Comparison of ENCODE assay signal across 8 mouse cellular contexts in genomic region chr19:47578581-47579224, GRCm38 (mm10). TPM values are rescaled to one million over a fixed set of nuclear protein-coding genes. Genes with fewer than 3 reads are reported as not detected.
DNase-seq lines count a peak whose midpoint lies in the region; ATAC-seq and TF ChIP-seq lines count a peak whose summit lies in the region.

No protein-coding gene starts in this region.

- peak in 1 of 2 experiments; percentile 28 for DNase-seq in cerebellum, adult 2 months
- peak; percentile 66 for DNase-seq in ES-CJ7 (ENCODE audit: low read depth, low spot score)
- DNase-seq in kidney, postnatal 0 days (ENCODE audit: low spot score): no peak
- peak; percentile 11 for DNase-seq in mesoderm, embryonic 11.5 days (ENCODE audit: low read depth, low spot score)
- DNase-seq in ovary, adult 18-20 months (ENCODE audit: low spot score): no peak
- no peak for DNase-seq in Muller cell, postnatal 12 days (ENCODE audit: inconsistent ontology term)

- no peak for TF ChIP-seq POLR2A in cerebellum, adult 2 months (IDR thresholded peaks at IDR 0.05; ENCODE audit: borderline replicate concordance, insufficient read depth, low read length)

- H3K9me3 ChIP-seq in forebrain, embryonic 16.5 days (ENCODE audit: control insufficient read depth, low read length): no peaks in the 10 kb centered on the region
- H3K9me3 ChIP-seq in kidney, postnatal 0 days (replicated peaks; ENCODE audit: low read length): no peaks in the 10 kb centered on the region

- 28% methylated on average over 13 of the region's 13 CpGs for WGBS in cerebellum, adult 2 months
- 21% methylated on average over 13 of the region's 13 CpGs for WGBS in forebrain, embryonic 16.5 days
- 9% methylated on average over 13 of the region's 13 CpGs for WGBS in kidney, postnatal 0 days

- H3K27ac ChIP-seq in cerebellum, adult 2 months (ENCODE audit: insufficient read depth, low read length): peak overlapping the region; percentile 27; the same call in 1 of the 2 replicates
- peak overlapping the region; percentile 88 for H3K27ac ChIP-seq in forebrain, embryonic 16.5 days (ENCODE audit: low read length)
- peak overlapping the region; percentile 98 for H3K27ac ChIP-seq in kidney, postnatal 0 days

- no peaks in the 10 kb centered on the region for H3K36me3 ChIP-seq in forebrain, embryonic 16.5 days (ENCODE audit: control insufficient read depth, insufficient read depth)
- H3K36me3 ChIP-seq in kidney, postnatal 0 days (ENCODE audit: insufficient read depth, low read length): no peaks in the 10 kb centered on the region

- no peaks in the 10 kb centered on the region for H3K27me3 ChIP-seq in cerebellum, adult 2 months (ENCODE audit: control insufficient read depth, insufficient read depth, low read length)
- no peaks in the 10 kb centered on the region for H3K27me3 ChIP-seq in forebrain, embryonic 16.5 days (replicated peaks; ENCODE audit: control insufficient read depth, insufficient read depth, low read length)
- no peaks in the 10 kb centered on the region for H3K27me3 ChIP-seq in kidney, postnatal 0 days (ENCODE audit: insufficient read depth, low read length)

- H3K4me2 ChIP-seq in forebrain, embryonic 16.5 days (ENCODE audit: low read length): peak overlapping the region; percentile 56
- H3K4me2 ChIP-seq in kidney, postnatal 0 days (ENCODE audit: low read length): peak overlapping the region; percentile 72

- TF ChIP-seq CTCF in cerebellum, adult 2 months (IDR thresholded peaks at IDR 0.05; ENCODE audit: borderline replicate concordance, insufficient read depth, low read depth, low read length): no peak
- TF ChIP-seq CTCF in kidney, postnatal 0 days (IDR thresholded peaks at IDR 0.05; ENCODE audit: low read depth): no peak

- no peak for ATAC-seq in cerebellum, adult (ENCODE audit: insufficient number of reproducible peaks, low FRiP score, low TSS enrichment)
- no peak for ATAC-seq in forebrain, embryonic 16.5 days
- ATAC-seq in kidney, postnatal 0 days (replicated peaks; ENCODE audit: low FRiP score, low read depth): no peak

- peak overlapping the region; percentile 76 for H3K4me3 ChIP-seq in cerebellum, adult 2 months (replicated peaks; ENCODE audit: insufficient read depth, low read depth, low read length)
- peak overlapping the region; percentile 86 for H3K4me3 ChIP-seq in forebrain, embryonic 16.5 days (replicated peaks; ENCODE audit: low read length)
- peak overlapping the region; percentile 86 for H3K4me3 ChIP-seq in kidney, postnatal 0 days (replicated peaks; ENCODE audit: low read depth, low read length)

- peak overlapping the region; percentile 91 for H3K9ac ChIP-seq in forebrain, embryonic 16.5 days (replicated peaks; ENCODE audit: low read depth, low read length)
- peak overlapping the region; percentile 99 for H3K9ac ChIP-seq in kidney, postnatal 0 days (ENCODE audit: low read depth, low read length)

- no peaks in the 10 kb centered on the region; the same call in 1 of the 2 replicates for H3K4me1 ChIP-seq in cerebellum, adult 2 months (ENCODE audit: control insufficient read depth, insufficient read depth, low read length)
- peaks cover 18% of the 10 kb centered on the region for H3K4me1 ChIP-seq in forebrain, embryonic 16.5 days (replicated peaks; ENCODE audit: control insufficient read depth, insufficient read depth, low read length)
- H3K4me1 ChIP-seq in kidney, postnatal 0 days (replicated peaks; ENCODE audit: insufficient read depth, low read length): peaks cover 10% of the 10 kb centered on the region

RNA-seq across cellular contexts. Expression of gene Slk, which starts 0.8 kb away (rescaled TPM):
- polyA plus RNA-seq in cerebellum, adult 2 months (2012; rRNA removed): 33.8 and 38.7 TPM in 2 replicates
- 7.5 and 7.8 TPM in 2 replicates for polyA plus RNA-seq in forebrain, embryonic 16.5 days (2015; fragmentation: Nextera tagmentation; extraction: Ambion mirVana)
- 12.5 and 14.6 TPM in 2 replicates for polyA plus RNA-seq in kidney, postnatal 0 days (2015; fragmentation: Nextera tagmentation; extraction: Ambion mirVana)

RNA-seq across cellular contexts. Expression of gene Stn1, which starts 41.4 kb away (rescaled TPM):
- polyA plus RNA-seq in cerebellum, adult 2 months (2012; rRNA removed): 10.1 and 10.7 TPM in 2 replicates
- 30.0 and 34.0 TPM in 2 replicates for polyA plus RNA-seq in forebrain, embryonic 16.5 days (2015; fragmentation: Nextera tagmentation; extraction: Ambion mirVana)
- 31.5 and 33.9 TPM in 2 replicates for polyA plus RNA-seq in kidney, postnatal 0 days (2015; fragmentation: Nextera tagmentation; extraction: Ambion mirVana)

Comparison
In these comparisons a context has a peak if more than half of its experiments do, and no peak if none do; other contexts are left out.
1. DNase-seq: peak in ES-CJ7 (single experiment) and mesoderm, embryonic 11.5 days (single experiment); none in kidney, postnatal 0 days (single experiment), ovary, adult 18-20 months (single experiment) and Muller cell, postnatal 12 days (single experiment).
2. H3K27ac ChIP-seq: peak in every context shown above with its lines; median percentile 98 in kidney, postnatal 0 days; 88 in forebrain, embryonic 16.5 days; 27 in cerebellum, adult 2 months.
3. Peak in every context shown above with its lines, with median percentiles within 50 percentile points of each other: H3K4me3 ChIP-seq.